Mouse (Mus musculus) MEL (cell line): ENCODE measurements around the gene Fam222b.

ENCODE experiments used
- CHD1 ChIP-seq: IDR thresholded peaks from 2 replicates; pipeline ENCODE4 v1.6.1; 2012; ENCODE audit warnings: low read depth, mild to moderate bottlenecking, inconsistent platforms, low read length, improper control_type of control experiment
- CTCF ChIP-seq, 3 experiments: IDR thresholded peaks in 2 of 3; conservative IDR thresholded peaks in 1 of 3; 2 replicates each; pipeline ENCODE4 v1.5.1; 2011 to 2012; ENCODE audit warnings: low read length in 3 of 3, low read depth in 2 of 3, mild to moderate bottlenecking in 2 of 3, improper control_type of control experiment in 1 of 3, inconsistent platforms in 1 of 3, mixed read lengths in 1 of 3, moderate library complexity in 1 of 3; ENCODE audit not compliant: control insufficient read depth in 1 of 3, insufficient read depth in 1 of 3, poor library complexity in 1 of 3, severe bottlenecking in 1 of 3
- POLR2A ChIP-seq, 2 experiments: IDR thresholded peaks; 2 replicates each; pipeline ENCODE4 v1.6.1; 2011 to 2012; ENCODE audit warnings: low read length in 2 of 2, mild to moderate bottlenecking in 2 of 2, control low read depth in 1 of 2, improper control_type of control experiment in 1 of 2, low read depth in 1 of 2, moderate library complexity in 1 of 2; ENCODE audit not compliant: control insufficient read depth in 1 of 2, insufficient read depth in 1 of 2, poor library complexity in 1 of 2
- UBTF ChIP-seq: IDR thresholded peaks from 2 replicates; pipeline ENCODE4 v1.6.1; 2012; ENCODE audit warnings: low read depth, mild to moderate bottlenecking, inconsistent platforms, low read length, improper control_type of control experiment, moderate library complexity, borderline replicate concordance; ENCODE audit not compliant: insufficient read depth
- USF2 ChIP-seq, 2 experiments: IDR thresholded peaks; 2 replicates each; pipeline ENCODE4 v1.6.1; 2011 to 2012; ENCODE audit warnings: improper control_type of control experiment in 2 of 2, low read length in 2 of 2, borderline replicate concordance in 1 of 2, inconsistent platforms in 1 of 2, low read depth in 1 of 2, mild to moderate bottlenecking in 1 of 2; ENCODE audit not compliant: insufficient read depth in 1 of 2

DNA sequence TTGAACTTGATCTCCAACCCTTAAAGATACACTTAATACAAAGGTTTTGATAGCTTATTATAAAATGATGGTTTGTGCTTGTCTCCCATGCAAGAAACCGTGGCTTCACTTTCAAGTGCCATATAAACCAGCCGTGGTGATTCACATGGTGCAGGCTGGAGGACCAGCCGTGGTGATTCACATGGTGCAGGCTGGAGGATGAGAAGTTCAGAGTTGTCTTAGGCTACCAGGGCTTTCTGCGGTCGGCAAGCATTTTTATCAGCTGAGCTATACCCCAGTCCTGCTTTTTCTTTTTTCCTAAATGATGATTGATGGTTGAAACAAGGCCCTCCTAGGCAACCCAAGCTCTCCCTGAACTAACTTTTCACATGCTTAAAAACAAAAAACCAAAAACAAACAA, 7.7 kb downstream of the Fam222b start:
- TF ChIP-seq CTCF (IDR thresholded peaks at IDR 0.05 in 2 of 3, conservative IDR thresholded peaks at IDR 0.05 in 1 of 3; ENCODE audit: control insufficient read depth in 1 of 3, insufficient read depth in 1 of 3, low read depth in 2 of 3, low read length in 3 of 3, poor library complexity in 1 of 3, severe bottlenecking in 1 of 3): no peak
- no peak for TF ChIP-seq USF2 (IDR thresholded peaks at IDR 0.05; ENCODE audit: borderline replicate concordance in 1 of 2, insufficient read depth in 1 of 2, low read depth in 1 of 2, low read length in 2 of 2)
- TF ChIP-seq POLR2A (IDR thresholded peaks at IDR 0.05; ENCODE audit: control insufficient read depth in 1 of 2, insufficient read depth in 1 of 2, low read depth in 1 of 2, low read length in 2 of 2, poor library complexity in 1 of 2): no peak
- no peak for TF ChIP-seq CHD1
- no peak for TF ChIP-seq UBTF
